Mouse (Mus musculus) hindbrain, embryonic 16.5 days (tissue): ENCODE measurements around the gene Ppa2. TPM values are rescaled to one million over a fixed set of nuclear protein-coding genes. Genes with fewer than 3 reads are reported as not detected.
A peak's percentile ranks its signal among the peaks of the same experiment; 100 is the strongest.

ENCODE experiments used
- ATAC-seq: fragments of 200-750 bp; cut with Nextera tagmentation; 2 replicates; pipeline ENCODE4 v1.8.0; 2017; ENCODE audit warnings: moderate TSS enrichment, moderate library complexity
- H3K27ac ChIP-seq: fragments of 300-500 bp; sonication (generic); 2 replicates; pipeline ENCODE4 v1.5.1; 2014; ENCODE audit warnings: low read depth, mild to moderate bottlenecking, control low read depth, low read length, moderate library complexity
- H3K27me3 ChIP-seq: fragments of 300-500 bp; sonication (generic); replicated peaks from 2 replicates; pipeline ENCODE4 v1.6.1; 2014; ENCODE audit warnings: low read length; ENCODE audit not compliant: control insufficient read depth, insufficient read depth
- H3K36me3 ChIP-seq: fragments of 300-500 bp; sonication (generic); 2 replicates; pipeline ENCODE4 v1.6.1; 2014; ENCODE audit warnings: mild to moderate bottlenecking, low read length, moderate library complexity, mixed read lengths; ENCODE audit not compliant: control insufficient read depth, insufficient read depth
- H3K4me1 ChIP-seq: fragments of 300-500 bp; sonication (generic); 2 replicates; pipeline ENCODE4 v1.6.1; 2014; ENCODE audit warnings: low read depth, low read length; ENCODE audit not compliant: control insufficient read depth, insufficient read depth
- H3K4me2 ChIP-seq: fragments of 300-500 bp; sonication (generic); 2 replicates; pipeline ENCODE4 v1.6.1; 2014; ENCODE audit warnings: mild to moderate bottlenecking, low read length, control low read depth, moderate library complexity
- H3K4me3 ChIP-seq: fragments of 300-500 bp; sonication (generic); 2 replicates; pipeline ENCODE4 v1.5.1; 2014; ENCODE audit warnings: mild to moderate bottlenecking, low read length, control low read depth, moderate library complexity
- H3K9ac ChIP-seq: fragments of 300-500 bp; sonication (generic); 2 replicates; pipeline ENCODE4 v1.6.1; 2014; ENCODE audit warnings: low read depth, mild to moderate bottlenecking, control low read depth, low read length, moderate library complexity
- H3K9me3 ChIP-seq: fragments of 300-500 bp; sonication (generic); 2 replicates; pipeline ENCODE4 v1.6.1; 2014; ENCODE audit warnings: mild to moderate bottlenecking, low read length, moderate library complexity; ENCODE audit not compliant: control insufficient read depth
- WGBS: fragments of 180-500 bp; shearing (Covaris S2); extraction: QIAGEN DNeasy Blood & Tissue Kit; methylation state at CpG from one replicate; pipeline ENCODE4 v1.1.7; 2014; 5-methylcytosine and 5-hydroxymethylcytosine counted together
- polyA plus RNA-seq: library from polyadenylated mRNA; unstranded; fragments of >200 nt; fragmentation: Nextera tagmentation; extraction: Ambion mirVana; gene quantifications from 2 replicates; pipeline ENCODE4 v1.2.1, GENCODE M21; 2015

The Ppa2 gene
- polyA plus RNA-seq, 1 experiment from 2014 or later: 89.2 TPM

- 80% methylated on average over 2 of the region's 2 CpGs for WGBS
- H3K4me2 ChIP-seq: no peak overlapping the region
These were observed 25.3 kb downstream of the Ppa2 start for GRCm38 (mm10) chr3:133335166-133335565.

DNA sequence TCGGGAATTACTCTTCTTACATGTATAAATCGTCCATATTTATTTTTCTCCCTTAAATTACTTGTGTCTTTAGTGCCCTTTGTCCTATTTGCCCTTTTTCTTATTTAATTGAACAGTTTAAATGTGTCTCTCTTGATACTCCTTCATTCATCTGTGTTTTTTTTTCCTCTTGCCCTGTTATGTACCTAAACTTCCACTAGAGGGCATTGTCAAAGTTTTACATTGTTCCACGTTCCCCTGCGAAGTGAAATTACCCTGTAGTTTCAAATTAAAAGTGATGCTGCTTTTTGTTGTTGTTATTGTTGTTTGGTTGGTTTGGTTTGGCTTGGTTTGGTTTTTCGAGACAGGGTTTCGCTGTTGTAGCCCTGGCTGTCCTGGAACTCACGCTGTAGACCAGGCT lies 26.5 kb downstream of the Ppa2 start:
- H3K27ac ChIP-seq: no peak overlapping the region
- peaks cover 3% of the 10 kb centered on the region; the same call in 1 of the 2 replicates for H3K36me3 ChIP-seq
- H3K9me3 ChIP-seq: no peaks in the 10 kb centered on the region
- no peak overlapping the region for H3K4me2 ChIP-seq
- H3K4me1 ChIP-seq: no peaks in the 10 kb centered on the region
- no peak overlapping the region for H3K9ac ChIP-seq
- no peak overlapping the region for H3K4me3 ChIP-seq
- no peaks in the 10 kb centered on the region for H3K27me3 ChIP-seq
- 80% methylated on average over 7 of the region's 7 CpGs for WGBS
- ATAC-seq: no peak

More at GRCm38 (mm10) chr3:133335166-133335565, 25.3 kb downstream of the Ppa2 start:
- no peak overlapping the region for H3K9ac ChIP-seq
- no peaks in the 10 kb centered on the region for H3K4me1 ChIP-seq
- H3K27ac ChIP-seq: no peak overlapping the region
- no peaks in the 10 kb centered on the region for H3K36me3 ChIP-seq
- no peaks in the 10 kb centered on the region for H3K27me3 ChIP-seq
- ATAC-seq: no peak
- H3K9me3 ChIP-seq: no peaks in the 10 kb centered on the region
- H3K4me3 ChIP-seq: no peak overlapping the region

GRCm38 (mm10) chr3:133338851-133339356 lies 29.0 kb downstream of the Ppa2 start:
- peak overlapping the region; percentile 10; the same call in 1 of the 2 replicates for H3K4me2 ChIP-seq
- peak overlapping the region; percentile 32; the same call in 1 of the 2 replicates for H3K9ac ChIP-seq
- no peaks in the 10 kb centered on the region for H3K9me3 ChIP-seq
- no peaks in the 10 kb centered on the region for H3K4me1 ChIP-seq
- H3K36me3 ChIP-seq: peaks cover 3% of the 10 kb centered on the region; the same call in 1 of the 2 replicates
- ATAC-seq: peak; percentile 53
- H3K27ac ChIP-seq: no peak overlapping the region
- 65% methylated on average over 9 of the region's 9 CpGs for WGBS
- H3K4me3 ChIP-seq: no peak overlapping the region
- H3K27me3 ChIP-seq: no peaks in the 10 kb centered on the region

DNA sequence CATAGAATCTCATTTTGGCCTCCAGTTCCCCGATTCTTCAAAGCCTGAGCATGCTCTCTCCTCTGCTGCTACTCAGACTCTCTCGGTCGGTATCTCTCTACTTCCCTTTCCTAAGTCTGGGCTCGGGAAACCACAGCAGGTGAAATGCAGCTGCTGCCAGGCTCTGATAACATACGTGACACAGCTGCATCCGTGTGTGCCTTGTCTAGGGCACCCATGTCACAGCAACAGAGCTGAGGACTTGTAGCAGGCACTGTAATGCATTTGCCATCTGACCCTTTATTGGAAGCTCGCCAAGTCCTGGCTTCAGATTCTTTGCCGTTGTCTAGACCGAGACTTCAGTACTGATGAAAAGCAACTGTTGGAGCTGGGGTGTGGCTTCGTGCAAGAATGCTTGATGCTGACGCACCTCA lies 29.5 kb downstream of the Ppa2 start:
- Histone ChIP-seq H3K36me3 (peaks cover 3% of the 10 kb centered on the region; the same call in 1 of the 2 replicates), H3K4me2 (no peak overlapping the region), H3K9ac (peak overlapping the region; percentile 32; the same call in 1 of the 2 replicates), H3K27me3 (no peaks in the 10 kb centered on the region), H3K27ac (no peak overlapping the region), H3K4me3 (no peak overlapping the region), H3K4me1 (no peaks in the 10 kb centered on the region), H3K9me3 (no peaks in the 10 kb centered on the region)
- WGBS: 48% methylated on average over 11 of the region's 11 CpGs
- ATAC-seq: peak; percentile 60

GRCm38 (mm10) chr3:133341106-133341505 lies 31.2 kb downstream of the Ppa2 start:
- no peaks in the 10 kb centered on the region for H3K4me1 ChIP-seq
- no peak for ATAC-seq
- no peak overlapping the region for H3K4me3 ChIP-seq
- no peak overlapping the region for H3K27ac ChIP-seq
- peaks cover 3% of the 10 kb centered on the region; the same call in 1 of the 2 replicates for H3K36me3 ChIP-seq
- WGBS: 82% methylated on average over 11 of the region's 11 CpGs
- no peak overlapping the region for H3K9ac ChIP-seq
- no peak overlapping the region for H3K4me2 ChIP-seq
- no peaks in the 10 kb centered on the region for H3K27me3 ChIP-seq
- no peaks in the 10 kb centered on the region for H3K9me3 ChIP-seq

DNA sequence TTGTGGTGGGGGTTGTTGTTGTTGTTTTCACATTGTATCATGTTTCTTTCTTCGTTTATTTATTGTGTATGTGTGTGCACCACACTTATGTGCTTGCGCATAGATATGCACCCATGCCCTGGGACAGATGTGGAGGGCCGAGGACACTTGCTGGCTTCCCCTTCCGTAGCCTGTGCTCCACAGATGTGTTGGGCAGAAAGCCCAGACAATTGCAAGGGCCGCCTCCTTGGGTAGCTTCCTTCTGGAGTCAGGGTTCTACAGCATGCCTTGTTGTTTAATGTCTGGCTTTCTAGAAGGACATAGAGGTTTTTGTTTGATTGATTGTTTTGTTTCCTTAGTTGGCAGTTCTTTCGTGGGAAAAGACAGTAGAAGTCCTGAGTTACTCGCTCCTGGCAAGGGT lies 37.6 kb downstream of the Ppa2 start:
- H3K27me3 ChIP-seq: no peaks in the 10 kb centered on the region
- H3K36me3 ChIP-seq: no peaks in the 10 kb centered on the region
- no peak overlapping the region for H3K27ac ChIP-seq
- 65% methylated on average over 7 of the region's 7 CpGs for WGBS
- H3K9me3 ChIP-seq: no peaks in the 10 kb centered on the region
- H3K4me1 ChIP-seq: no peaks in the 10 kb centered on the region
- H3K4me2 ChIP-seq: no peak overlapping the region
- no peak overlapping the region for H3K4me3 ChIP-seq
- H3K9ac ChIP-seq: no peak overlapping the region
- no peak for ATAC-seq

GRCm38 (mm10) chr3:133348847-133349246 lies 38.9 kb downstream of the Ppa2 start:
- Histone ChIP-seq H3K36me3 (no peaks in the 10 kb centered on the region), H3K4me1 (no peaks in the 10 kb centered on the region), H3K9ac (no peak overlapping the region), H3K4me3 (no peak overlapping the region), H3K4me2 (no peak overlapping the region), H3K9me3 (no peaks in the 10 kb centered on the region), H3K27me3 (no peaks in the 10 kb centered on the region), H3K27ac (no peak overlapping the region)
- no peak for ATAC-seq
- WGBS: 95% methylated on average over 2 of the region's 2 CpGs

- Histone ChIP-seq H3K4me3 (no peak overlapping the region), H3K27me3 (no peaks in the 10 kb centered on the region), H3K9me3 (no peaks in the 10 kb centered on the region), H3K4me2 (no peak overlapping the region), H3K36me3 (no peaks in the 10 kb centered on the region), H3K4me1 (no peaks in the 10 kb centered on the region), H3K9ac (no peak overlapping the region), H3K27ac (no peak overlapping the region)
- WGBS: 83% methylated on average over 6 of the region's 6 CpGs
- ATAC-seq: no peak
These were observed 47.6 kb downstream of the Ppa2 start for GRCm38 (mm10) chr3:133357426-133357974.

- no peak for ATAC-seq
- no peaks in the 10 kb centered on the region for H3K36me3 ChIP-seq
- no peaks in the 10 kb centered on the region for H3K9me3 ChIP-seq
- H3K27ac ChIP-seq: no peak overlapping the region
- no peak overlapping the region for H3K4me2 ChIP-seq
- no peaks in the 10 kb centered on the region for H3K27me3 ChIP-seq
- H3K4me1 ChIP-seq: no peaks in the 10 kb centered on the region
- no peak overlapping the region for H3K9ac ChIP-seq
- no peak overlapping the region for H3K4me3 ChIP-seq
These were observed 48.1 kb downstream of the Ppa2 start for GRCm38 (mm10) chr3:133357977-133358376.
